Mouse (Mus musculus): ENCODE results near the gene Plcg1.

DNA sequence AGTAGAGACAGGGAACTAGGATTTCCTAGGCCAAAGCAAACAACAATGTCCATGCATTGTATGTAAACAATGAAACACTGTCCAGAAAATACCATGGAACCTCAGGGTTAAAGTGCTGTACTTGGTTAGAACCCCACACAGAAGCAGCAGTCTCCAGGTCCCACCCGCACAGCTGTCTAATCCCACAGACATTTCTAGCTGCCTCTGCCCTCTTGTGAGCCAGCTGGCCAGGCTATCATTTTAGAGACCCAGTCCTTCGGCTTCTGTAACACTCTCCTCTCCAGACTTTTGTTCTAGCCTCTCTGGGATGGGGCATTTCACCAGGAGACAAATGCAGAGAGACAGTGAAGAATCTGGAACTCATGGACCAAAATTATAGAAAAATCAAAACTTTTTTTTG, 46.9 kb downstream of the Plcg1 start:
- no peak for TF ChIP-seq HCFC1 (IDR thresholded peaks at IDR 0.05; ENCODE audit: borderline replicate concordance, insufficient read depth, low read length)
- no peak for TF ChIP-seq MAFK (IDR thresholded peaks at IDR 0.05; ENCODE audit: insufficient read depth, low read depth, low read length)
- TF ChIP-seq ZNF384 (IDR thresholded peaks at IDR 0.05; ENCODE audit: low read depth, low read length): no peak
- no peak for TF ChIP-seq CHD2 (IDR thresholded peaks at IDR 0.05; ENCODE audit: low read depth, low read length)

Measured in ES-E14 (cell line).